ENCODE assay signal across 13 mouse cellular contexts in genomic region chr14:92764354-92764753, GRCm38 (mm10).
DNase-seq lines count a peak whose midpoint lies in the region; TF ChIP-seq lines count a peak whose summit lies in the region.
"Had no signal": no experiment of that assay in that cellular context is flagged by ENCODE, and none has a peak within 500 bp of the region (broad histone marks: within the 10 kb centered on the region; RNA-seq: fewer than 3 reads in every experiment).

No protein-coding gene starts in this region.

- WGBS in liver, adult 2 months: 19% methylated on average over 6 of the region's 6 CpGs

- H3K36me3 ChIP-seq in liver, adult 2 months (ENCODE audit: control insufficient read depth, insufficient read depth, low read length): no peaks in the 10 kb centered on the region
- no peaks in the 10 kb centered on the region for H3K36me3 ChIP-seq in ES-E14 (ENCODE audit: control insufficient read depth, insufficient read depth, low read length, poor library complexity, severe bottlenecking)
- H3K36me3 ChIP-seq: limb, embryonic 12.5 days had no signal

- TF ChIP-seq POLR2A in liver, adult 2 months (IDR thresholded peaks at IDR 0.05; ENCODE audit: extremely low read depth, insufficient read depth, low read length): no peak

- no peaks in the 10 kb centered on the region for H3K4me1 ChIP-seq in liver, adult 2 months (ENCODE audit: control insufficient read depth, insufficient read depth, low read length)
- H3K4me1 ChIP-seq in ES-E14 (ENCODE audit: control insufficient read depth in 2 of 2, insufficient read depth in 2 of 2, low read length in 2 of 2, poor library complexity in 1 of 2): no peaks in the 10 kb centered on the region
- H3K4me1 ChIP-seq: limb, embryonic 12.5 days; megakaryocyte, embryonic 14.5 days had no signal

- no peaks in the 10 kb centered on the region for H3K9me3 ChIP-seq in ES-E14 (ENCODE audit: control insufficient read depth, insufficient read depth, low read depth, low read length)
- H3K9me3 ChIP-seq: limb, embryonic 12.5 days; megakaryocyte, embryonic 14.5 days had no signal

- no peak overlapping the region for H3K9ac ChIP-seq in liver, adult 2 months (ENCODE audit: low read depth, low read length)
- no peak overlapping the region for H3K9ac ChIP-seq in ES-E14 (ENCODE audit: insufficient read depth, low read depth, low read length, poor library complexity, severe bottlenecking)
- H3K9ac ChIP-seq: limb, embryonic 12.5 days had no signal

- no peak overlapping the region for H3K4me3 ChIP-seq in liver, adult 2 months (ENCODE audit: insufficient read depth, low read depth, low read length)
- no peak overlapping the region for H3K4me3 ChIP-seq in ES-E14 (ENCODE audit: insufficient read depth in 1 of 2, low read depth in 1 of 2, low read length in 2 of 2, poor library complexity in 1 of 2, severe bottlenecking in 1 of 2)
- H3K4me3 ChIP-seq: limb, embryonic 12.5 days; megakaryocyte, embryonic 14.5 days had no signal

- in situ Hi-C loops in ES-E14 (cut with MboI; ENCODE audit: low sequenced_read_pairs in 2 of 2, unreplicated experiment in 2 of 2): no loop called here

- H3K79me2 ChIP-seq in liver, adult 2 months (ENCODE audit: control insufficient read depth, insufficient read depth, low read length): no peaks in the 10 kb centered on the region

- TF ChIP-seq CTCF in liver, adult 2 months (IDR thresholded peaks at IDR 0.05; ENCODE audit: low read depth, low read length): peak; percentile 43

- H3K27ac ChIP-seq in liver, adult 2 months (replicated peaks; ENCODE audit: insufficient read depth, low read depth, low read length): no peak overlapping the region
- no peak overlapping the region for H3K27ac ChIP-seq in ES-E14 (ENCODE audit: insufficient read depth, low read depth, low read length, poor library complexity, severe bottlenecking)
- H3K27ac ChIP-seq: limb, embryonic 12.5 days had no signal

- peak; percentile 7 for DNase-seq in cerebellum, postnatal 14 days
- DNase-seq in cerebellum, adult 11 months: no peak
- DNase-seq in liver, adult 2 months (ENCODE audit: extremely low read depth, low read depth, low spot score): no peak
- DNase-seq in liver (no peak), ES-E14 (ENCODE audit: low read depth, low spot score) (peak; percentile 36)
- peak; percentile 29 for DNase-seq in embryo, embryonic 11 days
- DNase-seq in right cerebral cortex, postnatal 10 days (ENCODE audit: low spot score in 2 of 2): no peak
- DNase-seq in urinary bladder, postnatal 10 days (ENCODE audit: low spot score): no peak
- DNase-seq: adrenal gland, adult 2 months; gastrocnemius, postnatal 25 days; heart, postnatal 4 days had no signal

- no peaks in the 10 kb centered on the region for H3K27me3 ChIP-seq in liver, adult 2 months (ENCODE audit: control insufficient read depth, insufficient read depth, low read length)
- H3K27me3 ChIP-seq: limb, embryonic 12.5 days; megakaryocyte, embryonic 14.5 days had no signal

TF ChIP-seq in ES-E14, 5 proteins besides CTCF, POLR2A, EP300 and RAD21:
- TF ChIP-seq HCFC1 (IDR thresholded peaks at IDR 0.05; ENCODE audit: borderline replicate concordance, insufficient read depth, low read length) (no peak), ZC3H11A (IDR thresholded peaks at IDR 0.05; ENCODE audit: borderline replicate concordance, low read depth, low read length) (peak; percentile 60)

Comparison
In these comparisons a context has a peak if more than half of its experiments do, and no peak if none do; other contexts are left out.
1. DNase-seq: peak in cerebellum, postnatal 14 days (2 of 2), ES-E14 (single experiment) and embryo, embryonic 11 days (single experiment); none in cerebellum, adult 11 months (single experiment), liver, adult 2 months (single experiment), liver (single experiment), right cerebral cortex, postnatal 10 days (0 of 2) and urinary bladder, postnatal 10 days (single experiment).